Mouse (Mus musculus): ENCODE data around the gene Pdk3. TPM values are rescaled to one million over a fixed set of nuclear protein-coding genes. Genes with fewer than 3 reads are reported as not detected.

Pdk3 gene
- total and polyA plus RNA-seq, 3 experiments = 25.5 to 84.4 (median 47.7) TPM

- Histone ChIP-seq H3K4me2 (ENCODE audit: insufficient read depth, low read depth, poor library complexity, severe bottlenecking) (no peak overlapping the region), H3K36me3 (replicated peaks in 1 of 2; ENCODE audit: control insufficient read depth in 1 of 2, insufficient read depth in 1 of 2, low read length in 1 of 2) (no peaks in the 10 kb centered on the region), H3K4me3 (replicated peaks in 1 of 3; ENCODE audit: low read depth in 2 of 3, low read length in 2 of 3, poor library complexity in 1 of 3) (no peak overlapping the region), H3K9me3 (replicated peaks; ENCODE audit: low read length) (no peaks in the 10 kb centered on the region), H3K27ac (ENCODE audit: insufficient read depth, low read depth) (no peak overlapping the region), H3K27me3 (replicated peaks) (no peaks in the 10 kb centered on the region), H3K79me2 (replicated peaks; ENCODE audit: control insufficient read depth, extremely low read depth, insufficient read depth, poor library complexity, severe bottlenecking) (no peaks in the 10 kb centered on the region), H3K4me1 (ENCODE audit: control insufficient read depth in 1 of 2, insufficient read depth in 2 of 2) (no peaks in the 10 kb centered on the region), H3K9ac (ENCODE audit: insufficient read depth, low read depth) (no peak overlapping the region)
- dilution Hi-C loops (cut with MboI; ENCODE audit: extremely low pct_ligation_motif_present, extremely low pct_unique_long_range_greater_than_20kb, low sequenced_read_pairs) (no loop called here), in situ Hi-C loops (cut with MboI; ENCODE audit: low pct_ligation_motif_present, low pct_unique_long_range_greater_than_20kb, low sequenced_read_pairs) (no loop called here)
- DNase-seq (ENCODE audit: extremely low read depth) = no peak
- no peak for TF ChIP-seq POLR2A (IDR thresholded peaks at IDR 0.05; ENCODE audit: low read depth, low read length)
These were observed 75.0 kb downstream of the Pdk3 start for GRCm38 (mm10) chrX:93756867-93757455.

DNA sequence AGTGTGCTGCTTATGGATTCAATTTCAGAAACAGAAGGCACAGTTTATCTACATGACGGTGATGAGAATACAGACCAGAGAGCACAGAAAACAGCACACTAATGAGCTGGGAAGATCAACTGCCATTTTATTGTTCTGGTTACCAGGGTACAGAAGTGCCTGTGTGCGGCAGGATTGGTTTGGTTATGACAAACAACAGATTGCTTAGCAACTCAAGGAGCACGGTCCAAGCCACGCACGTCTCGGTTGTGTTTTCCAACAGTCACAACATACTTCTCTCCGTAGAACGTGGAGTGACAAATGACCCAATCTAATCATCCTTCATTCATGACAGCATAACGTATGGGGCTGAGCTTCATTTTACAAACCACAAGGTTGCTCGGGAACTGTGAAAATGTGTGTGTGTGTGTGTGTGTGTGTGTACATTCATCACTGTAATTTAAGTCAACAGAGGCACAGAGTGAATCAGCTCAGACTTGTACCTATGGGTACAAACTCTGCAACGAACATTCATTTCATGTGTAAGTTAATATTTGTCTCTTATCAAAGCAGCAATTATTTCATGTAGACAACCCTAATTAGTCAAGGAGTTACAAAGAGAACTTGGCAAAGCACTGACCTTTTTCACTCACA is 76.7 kb downstream of the Pdk3 start:
- in situ Hi-C loops (cut with MboI; ENCODE audit: low pct_ligation_motif_present, low pct_unique_long_range_greater_than_20kb, low sequenced_read_pairs) = no loop called here
- Histone ChIP-seq H3K9ac (ENCODE audit: insufficient read depth, low read depth) (no peak overlapping the region), H3K4me3 (replicated peaks in 1 of 3; ENCODE audit: low read depth in 2 of 3, low read length in 2 of 3, poor library complexity in 1 of 3) (no peak overlapping the region), H3K27ac (ENCODE audit: insufficient read depth, low read depth) (no peak overlapping the region), H3K36me3 (replicated peaks in 1 of 2; ENCODE audit: control insufficient read depth in 1 of 2, insufficient read depth in 1 of 2, low read length in 1 of 2) (no peaks in the 10 kb centered on the region), H3K79me2 (replicated peaks; ENCODE audit: control insufficient read depth, extremely low read depth, insufficient read depth, poor library complexity, severe bottlenecking) (no peaks in the 10 kb centered on the region), H3K27me3 (replicated peaks) (no peaks in the 10 kb centered on the region), H3K4me2 (ENCODE audit: insufficient read depth, low read depth, poor library complexity, severe bottlenecking) (no peak overlapping the region), H3K4me1 (ENCODE audit: control insufficient read depth in 1 of 2, insufficient read depth in 2 of 2) (no peaks in the 10 kb centered on the region), H3K9me3 (replicated peaks; ENCODE audit: low read length) (no peaks in the 10 kb centered on the region)
- no peak for DNase-seq (ENCODE audit: extremely low read depth)
- dilution Hi-C loops (cut with MboI; ENCODE audit: extremely low pct_ligation_motif_present, extremely low pct_unique_long_range_greater_than_20kb, low sequenced_read_pairs) = no loop called here
- no peak for TF ChIP-seq MAFK (IDR thresholded peaks at IDR 0.05; ENCODE audit: insufficient replicate concordance, low read length)
- no peak for TF ChIP-seq CTCF (conservative IDR thresholded peaks at IDR 0.05 in 1 of 2, IDR thresholded peaks at IDR 0.05 in 1 of 2; ENCODE audit: low read depth in 2 of 2, low read length in 2 of 2)

DNA sequence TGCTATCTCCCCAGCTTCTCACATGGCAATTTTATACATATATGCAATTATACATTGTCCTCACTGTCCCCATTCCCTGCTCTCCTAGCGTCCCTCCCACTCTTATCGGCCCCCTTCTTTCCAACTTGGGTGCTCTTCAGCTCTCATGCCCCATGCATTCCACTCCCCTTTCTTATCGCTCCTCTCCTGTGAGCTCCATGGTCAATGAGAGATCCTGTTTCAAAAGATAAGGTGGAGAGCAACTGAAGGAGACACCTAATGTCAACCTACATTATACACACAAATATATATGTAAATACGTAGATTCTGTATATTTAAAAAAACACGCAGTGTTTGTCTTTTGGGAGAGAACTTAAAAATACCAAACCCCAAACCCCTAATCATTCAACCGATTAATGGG is 81.4 kb downstream of the Pdk3 start:
- Histone ChIP-seq H3K27ac (ENCODE audit: insufficient read depth, low read depth) (no peak overlapping the region), H3K9me3 (replicated peaks; ENCODE audit: low read length) (no peaks in the 10 kb centered on the region), H3K36me3 (replicated peaks in 1 of 2; ENCODE audit: control insufficient read depth in 1 of 2, insufficient read depth in 1 of 2, low read length in 1 of 2) (no peaks in the 10 kb centered on the region), H3K4me1 (ENCODE audit: control insufficient read depth in 1 of 2, insufficient read depth in 2 of 2) (no peaks in the 10 kb centered on the region), H3K27me3 (replicated peaks) (no peaks in the 10 kb centered on the region), H3K4me2 (ENCODE audit: insufficient read depth, low read depth, poor library complexity, severe bottlenecking) (no peak overlapping the region), H3K9ac (ENCODE audit: insufficient read depth, low read depth) (no peak overlapping the region), H3K79me2 (replicated peaks; ENCODE audit: control insufficient read depth, extremely low read depth, insufficient read depth, poor library complexity, severe bottlenecking) (no peaks in the 10 kb centered on the region), H3K4me3 (replicated peaks in 1 of 3; ENCODE audit: low read depth in 2 of 3, low read length in 2 of 3, poor library complexity in 1 of 3) (no peak overlapping the region)
- dilution Hi-C loops (cut with MboI; ENCODE audit: extremely low pct_ligation_motif_present, extremely low pct_unique_long_range_greater_than_20kb, low sequenced_read_pairs) (no loop called here), in situ Hi-C loops (cut with MboI; ENCODE audit: low pct_ligation_motif_present, low pct_unique_long_range_greater_than_20kb, low sequenced_read_pairs) (no loop called here)
- TF ChIP-seq CHD1 (IDR thresholded peaks at IDR 0.05; ENCODE audit: low read depth, low read length) (no peak), TBP (conservative IDR thresholded peaks at IDR 0.05; ENCODE audit: low read depth, low read length) (no peak), BHLHE40 (IDR thresholded peaks at IDR 0.05; ENCODE audit: low read depth, low read length) (no peak), SIN3A (IDR thresholded peaks at IDR 0.05; ENCODE audit: low read length) (no peak), RCOR1 (conservative IDR thresholded peaks at IDR 0.05; ENCODE audit: low read depth, low read length) (no peak), ZC3H11A (IDR thresholded peaks at IDR 0.05; ENCODE audit: low read depth, low read length) (no peak), PAX5 (IDR thresholded peaks at IDR 0.05; ENCODE audit: low read length) (no peak), MEF2A (IDR thresholded peaks at IDR 0.05; ENCODE audit: borderline replicate concordance, low read depth, low read length) (no peak), EP300 (IDR thresholded peaks at IDR 0.05; ENCODE audit: low read length) (no peak)
- no peak for DNase-seq (ENCODE audit: extremely low read depth)
